Mouse (Mus musculus) frontal cortex, postnatal 14 days (tissue): ENCODE data around the gene Olfr524.

ENCODE experiments used
- DNase-seq, 2 experiments: peaks; one replicate each; pipeline ENCODE4 v3.0.0; 2022; ENCODE audit warnings: low spot score in 2 of 2

Olfr524 gene

GRCm38 (mm10) chr7:140205864-140206263, at the start of gene Olfr524:
Gene Olfr524, minus strand, starts transcription at chr7:140205964.
- DNase-seq: no peak

- no peak for DNase-seq
Observed at GRCm38 (mm10) chr7:140253780-140254299, 48.1 kb upstream of the Olfr524 start.

GRCm38 (mm10) chr7:140247216-140247615, 41.5 kb upstream of the Olfr524 start, which contains the start of gene 5830411N06Rik:
Gene 5830411N06Rik, plus strand, starts transcription at chr7:140247284.
- DNase-seq: no peak

GRCm38 (mm10) chr7:140233696-140234095, 27.9 kb upstream of the Olfr524 start:
- no peak for DNase-seq

GRCm38 (mm10) chr7:140231026-140231425, 25.3 kb upstream of the Olfr524 start:
- DNase-seq: no peak

GRCm38 (mm10) chr7:140228476-140228875, 22.7 kb upstream of the Olfr524 start:
- no peak for DNase-seq

GRCm38 (mm10) chr7:140224209-140224608, 18.4 kb upstream of the Olfr524 start:
- DNase-seq: no peak

GRCm38 (mm10) chr7:140220375-140220774, 14.6 kb upstream of the Olfr524 start:
- DNase-seq: no peak

GRCm38 (mm10) chr7:140219268-140219667, 13.5 kb upstream of the Olfr524 start:
- DNase-seq: no peak

GRCm38 (mm10) chr7:140217967-140218366, 12.2 kb upstream of the Olfr524 start, which contains the start of gene Cd163l1:
Gene Cd163l1, plus strand, starts transcription at chr7:140218267.
- no peak for DNase-seq

GRCm38 (mm10) chr7:140213841-140214240, 8.1 kb upstream of the Olfr524 start:
- DNase-seq: no peak

GRCm38 (mm10) chr7:140208677-140209076, 2.9 kb upstream of the Olfr524 start:
- DNase-seq: no peak

- no peak for DNase-seq
Observed at GRCm38 (mm10) chr7:140208153-140208552, 2.4 kb upstream of the Olfr524 start.

GRCm38 (mm10) chr7:140206904-140207303, 1.1 kb upstream of the Olfr524 start:
- DNase-seq: no peak

- DNase-seq: no peak
Observed at GRCm38 (mm10) chr7:140201090-140201489, 4.7 kb downstream of the Olfr524 start.

- no peak for DNase-seq
Observed at GRCm38 (mm10) chr7:140196002-140196401, 9.8 kb downstream of the Olfr524 start.

GRCm38 (mm10) chr7:140194031-140194430, 11.7 kb downstream of the Olfr524 start:
- DNase-seq: no peak

GRCm38 (mm10) chr7:140192851-140193250, 12.9 kb downstream of the Olfr524 start:
- no peak for DNase-seq

- no peak for DNase-seq
Observed at GRCm38 (mm10) chr7:140192445-140192844, 13.3 kb downstream of the Olfr524 start.

- no peak for DNase-seq
Observed at GRCm38 (mm10) chr7:140190435-140190834, 15.3 kb downstream of the Olfr524 start.

- DNase-seq: no peak
Observed at GRCm38 (mm10) chr7:140188391-140189328, 17.1 kb downstream of the Olfr524 start.

GRCm38 (mm10) chr7:140187721-140188390, 17.9 kb downstream of the Olfr524 start:
- no peak for DNase-seq
